Comparison of ENCODE assay signal across 16 mouse cellular contexts in genomic region chr4:111136217-111137147, GRCm38 (mm10).
A peak's percentile ranks its signal among the peaks of the same experiment; 100 is the strongest.
DNase-seq lines count a peak whose midpoint lies in the region; ATAC-seq and TF ChIP-seq lines count a peak whose summit lies in the region.
"Had no signal": no experiment of that assay in that cellular context is flagged by ENCODE, and none has a peak within 500 bp of the region (broad histone marks: within the 10 kb centered on the region; RNA-seq: fewer than 3 reads in every experiment).

No protein-coding gene starts in this region.

- ATAC-seq in forebrain, postnatal 0 days: peak; percentile 42; the same call in 1 of the 2 replicates
- ATAC-seq in activated CD4-positive, CD25-positive, alpha-beta regulatory T cell, adult 4 months: no peak
- ATAC-seq: inflammation-experienced regulatory T-cells, adult 6 months had no signal

- DNase-seq in forebrain, postnatal 0 days: peak; percentile 2
- no peak for DNase-seq in forebrain, embryonic 10.5 days (ENCODE audit: extremely low spot score, low spot score)
- DNase-seq in left cerebral cortex, postnatal 4 days: peak; percentile 1
- DNase-seq in left cerebral cortex, adult 9 months (ENCODE audit: low spot score in 2 of 2): no peak
- DNase-seq in embryo, embryonic 10.5 days (ENCODE audit: low spot score): peak; percentile 5
- DNase-seq in retina, postnatal 1 day: peak; percentile 6
- DNase-seq in neural tube, embryonic 10.5 days (ENCODE audit: extremely low spot score, low spot score): no peak
- DNase-seq: cerebellum, adult 2 months; gastrocnemius, postnatal 10 days; heart, postnatal 36 days had no signal

- H3K27ac ChIP-seq in forebrain, postnatal 0 days (ENCODE audit: low read depth, low read length): no peak overlapping the region
- no peak overlapping the region for H3K27ac ChIP-seq in forebrain, embryonic 10.5 days
- H3K27ac ChIP-seq: embryonic facial prominence, embryonic 12.5 days; heart, embryonic 10.5 days; lung, embryonic 15.5 days had no signal

- H3K4me1 ChIP-seq in forebrain, postnatal 0 days (ENCODE audit: insufficient read depth): no peaks in the 10 kb centered on the region
- peaks cover 6% of the 10 kb centered on the region for H3K4me1 ChIP-seq in forebrain, embryonic 10.5 days
- H3K4me1 ChIP-seq: embryonic facial prominence, embryonic 12.5 days; heart, embryonic 10.5 days; lung, embryonic 15.5 days had no signal

- no peaks in the 10 kb centered on the region for H3K9me3 ChIP-seq in forebrain, postnatal 0 days (ENCODE audit: low read length)
- no peaks in the 10 kb centered on the region for H3K9me3 ChIP-seq in forebrain, embryonic 10.5 days
- H3K9me3 ChIP-seq: embryonic facial prominence, embryonic 12.5 days; heart, embryonic 10.5 days; lung, embryonic 15.5 days had no signal

- no peaks in the 10 kb centered on the region for H3K36me3 ChIP-seq in forebrain, postnatal 0 days (ENCODE audit: insufficient read depth)
- no peaks in the 10 kb centered on the region for H3K36me3 ChIP-seq in forebrain, embryonic 10.5 days (replicated peaks)
- H3K36me3 ChIP-seq: embryonic facial prominence, embryonic 12.5 days; G1E; heart, embryonic 10.5 days; lung, embryonic 15.5 days had no signal

- peak; percentile 46 for TF ChIP-seq CTCF in forebrain, postnatal 0 days (IDR thresholded peaks at IDR 0.05; ENCODE audit: low read depth)

- 69% methylated on average over 3 of the region's 3 CpGs for WGBS in forebrain, postnatal 0 days
- 69% methylated on average over 3 of the region's 3 CpGs for WGBS in forebrain, embryonic 10.5 days

- no peaks in the 10 kb centered on the region for H3K27me3 ChIP-seq in forebrain, postnatal 0 days (ENCODE audit: insufficient read depth, low read length)
- no peaks in the 10 kb centered on the region for H3K27me3 ChIP-seq in forebrain, embryonic 10.5 days (ENCODE audit: poor library complexity, severe bottlenecking)
- H3K27me3 ChIP-seq: embryonic facial prominence, embryonic 12.5 days; lung, embryonic 15.5 days had no signal

- no peak overlapping the region for H3K4me2 ChIP-seq in forebrain, postnatal 0 days (ENCODE audit: low read depth)
- H3K4me2 ChIP-seq: embryonic facial prominence, embryonic 12.5 days; lung, embryonic 15.5 days had no signal

- H3K4me3 ChIP-seq in forebrain, postnatal 0 days (ENCODE audit: low read depth, low read length): no peak overlapping the region
- H3K4me3 ChIP-seq in forebrain, embryonic 10.5 days: no peak overlapping the region
- H3K4me3 ChIP-seq: embryonic facial prominence, embryonic 12.5 days; heart, embryonic 10.5 days; lung, embryonic 15.5 days had no signal

- intact Hi-C loops in left cerebral cortex, postnatal 4 days (cut with DNase I): no loop called here

- H3K9ac ChIP-seq in forebrain, postnatal 0 days: no peak overlapping the region
- H3K9ac ChIP-seq: embryonic facial prominence, embryonic 12.5 days; lung, embryonic 15.5 days had no signal

Comparison
In these comparisons a context has a peak if more than half of its experiments do, and no peak if none do; other contexts are left out.
1. DNase-seq: peak in forebrain, postnatal 0 days (single experiment), left cerebral cortex, postnatal 4 days (single experiment), embryo, embryonic 10.5 days (single experiment) and retina, postnatal 1 day (single experiment); none in forebrain, embryonic 10.5 days (single experiment), left cerebral cortex, adult 9 months (0 of 2) and neural tube, embryonic 10.5 days (single experiment).